In genomic region chr14:22906716-22907115, GRCm38 (mm10) we compare ENCODE assay signal across 10 mouse cellular contexts.
DNase-seq lines count a peak whose midpoint lies in the region; ATAC-seq and TF ChIP-seq lines count a peak whose summit lies in the region.
"Had no signal": no experiment of that assay in that cellular context is flagged by ENCODE, and none has a peak within 500 bp of the region (broad histone marks: within the 10 kb centered on the region; RNA-seq: fewer than 3 reads in every experiment).

No protein-coding gene starts in this region.

- peak; percentile 23 for DNase-seq in heart, adult 8-10 months (ENCODE audit: low spot score)
- DNase-seq in heart, postnatal 25 days (ENCODE audit: low spot score), result no peak
- DNase-seq in brain, adult 2 months (ENCODE audit: low read depth, low spot score), result peak; percentile 11
- peak; percentile 53 for DNase-seq in forebrain, postnatal 0 days
- DNase-seq in left cerebral cortex, adult 2 months (ENCODE audit: extremely low spot score in 1 of 2, low spot score in 2 of 2), result peak; percentile 10 to 16
- DNase-seq: liver, embryonic 13.5 days had no signal

- no peaks in the 10 kb centered on the region for H3K27me3 ChIP-seq in forebrain, postnatal 0 days (ENCODE audit: insufficient read depth, low read length)
- no peaks in the 10 kb centered on the region for H3K27me3 ChIP-seq in neural tube, embryonic 14.5 days (ENCODE audit: control insufficient read depth, insufficient read depth, low read length)
- no peaks in the 10 kb centered on the region for H3K27me3 ChIP-seq in intestine, embryonic 16.5 days (replicated peaks; ENCODE audit: control insufficient read depth, insufficient read depth, low read length)
- H3K27me3 ChIP-seq: liver, embryonic 13.5 days had no signal

- H3K9ac ChIP-seq in forebrain, postnatal 0 days, result no peak overlapping the region
- no peak overlapping the region for H3K9ac ChIP-seq in neural tube, embryonic 14.5 days (replicated peaks; ENCODE audit: low read depth, low read length)
- no peak overlapping the region for H3K9ac ChIP-seq in intestine, embryonic 16.5 days (ENCODE audit: low read depth, low read length)
- H3K9ac ChIP-seq: liver, embryonic 13.5 days had no signal

- no peaks in the 10 kb centered on the region for H3K36me3 ChIP-seq in forebrain, postnatal 0 days (ENCODE audit: insufficient read depth)
- no peaks in the 10 kb centered on the region for H3K36me3 ChIP-seq in neural tube, embryonic 14.5 days (ENCODE audit: control insufficient read depth, insufficient read depth, low read length)
- no peaks in the 10 kb centered on the region for H3K36me3 ChIP-seq in intestine, embryonic 16.5 days (ENCODE audit: control insufficient read depth, insufficient read depth, low read length)
- H3K36me3 ChIP-seq: liver, embryonic 13.5 days had no signal

- H3K27ac ChIP-seq in forebrain, postnatal 0 days (ENCODE audit: low read depth, low read length), result peak overlapping the region; percentile 31; the same call in 1 of the 2 replicates
- H3K27ac ChIP-seq in left cerebral cortex, adult 2 months, result peak overlapping the region; percentile 6; the same call in 1 of the 2 replicates
- H3K27ac ChIP-seq in neural tube, embryonic 14.5 days (ENCODE audit: low read depth, low read length), result no peak overlapping the region
- H3K27ac ChIP-seq in intestine, embryonic 16.5 days (ENCODE audit: low read length), result no peak overlapping the region
- H3K27ac ChIP-seq: liver, embryonic 13.5 days had no signal

- H3K4me1 ChIP-seq in forebrain, postnatal 0 days (ENCODE audit: insufficient read depth), result no peaks in the 10 kb centered on the region
- peaks cover 12% of the 10 kb centered on the region for H3K4me1 ChIP-seq in neural tube, embryonic 14.5 days (ENCODE audit: control insufficient read depth, insufficient read depth, low read length)
- 0 out of 2 replicates have a peak, but pooled peaks cover 2% of the 10 kb centered on the region for H3K4me1 ChIP-seq in intestine, embryonic 16.5 days (ENCODE audit: control insufficient read depth, insufficient read depth, low read length)
- H3K4me1 ChIP-seq: liver, embryonic 13.5 days had no signal

- H3K4me2 ChIP-seq in forebrain, postnatal 0 days (ENCODE audit: low read depth), result no peak overlapping the region
- H3K4me2 ChIP-seq in neural tube, embryonic 14.5 days (ENCODE audit: low read depth, low read length), result no peak overlapping the region
- H3K4me2 ChIP-seq in intestine, embryonic 16.5 days (ENCODE audit: low read depth, low read length), result no peak overlapping the region
- H3K4me2 ChIP-seq: liver, embryonic 13.5 days had no signal

- ATAC-seq in forebrain, postnatal 0 days, result peak; percentile 83
- peak; percentile 92 for ATAC-seq in neural tube, embryonic 14.5 days (ENCODE audit: low read depth)
- no peak for ATAC-seq in megakaryocyte-erythroid progenitor cell, adult 5-6 weeks (replicated peaks; ENCODE audit: low FRiP score, low TSS enrichment, poor library complexity, severe bottlenecking)
- no peak for ATAC-seq in intestine, embryonic 16.5 days

- WGBS in forebrain, postnatal 0 days, result 49% methylated on average over 4 of the region's 4 CpGs
- 23% methylated on average over 4 of the region's 4 CpGs for WGBS in neural tube, embryonic 14.5 days
- WGBS in intestine, embryonic 16.5 days, result 55% methylated on average over 4 of the region's 4 CpGs

- TF ChIP-seq CTCF in forebrain, postnatal 0 days (IDR thresholded peaks at IDR 0.05; ENCODE audit: low read depth), result no peak
- TF ChIP-seq CTCF in left cerebral cortex, adult 2 months (IDR thresholded peaks at IDR 0.05), result no peak

- intact Hi-C loops in heart, postnatal 25 days (cut with DNase I), result no loop called here
- intact Hi-C loops in left cerebral cortex, adult 2 months (cut with DNase I), result no loop called here

- no peak overlapping the region for H3K4me3 ChIP-seq in forebrain, postnatal 0 days (ENCODE audit: low read depth, low read length)
- no peak overlapping the region for H3K4me3 ChIP-seq in left cerebral cortex, adult 2 months
- H3K4me3 ChIP-seq in neural tube, embryonic 14.5 days (ENCODE audit: low read depth, low read length), result no peak overlapping the region
- H3K4me3 ChIP-seq in intestine, embryonic 16.5 days (ENCODE audit: low read length), result no peak overlapping the region
- H3K4me3 ChIP-seq: erythroblast, embryonic 14.5 days; liver, embryonic 13.5 days had no signal

- H3K9me3 ChIP-seq in forebrain, postnatal 0 days (ENCODE audit: low read length), result no peaks in the 10 kb centered on the region
- no peaks in the 10 kb centered on the region for H3K9me3 ChIP-seq in neural tube, embryonic 14.5 days (ENCODE audit: control insufficient read depth, low read length)
- no peaks in the 10 kb centered on the region for H3K9me3 ChIP-seq in intestine, embryonic 16.5 days (ENCODE audit: control insufficient read depth, low read length)
- H3K9me3 ChIP-seq: liver, embryonic 13.5 days had no signal

Comparison
In these comparisons a context has a peak if more than half of its experiments do, and no peak if none do; other contexts are left out.
1. ATAC-seq: peak in forebrain, postnatal 0 days (single experiment) and neural tube, embryonic 14.5 days (single experiment); none in megakaryocyte-erythroid progenitor cell, adult 5-6 weeks (single experiment) and intestine, embryonic 16.5 days (single experiment).
2. H3K27ac ChIP-seq: peak in forebrain, postnatal 0 days (single experiment) and left cerebral cortex, adult 2 months (single experiment); none in neural tube, embryonic 14.5 days (single experiment) and intestine, embryonic 16.5 days (single experiment).